Mouse (Mus musculus) Patski (cell line): ENCODE results near the gene Tnni2. TPM values are rescaled to one million over a fixed set of nuclear protein-coding genes. Genes with fewer than 3 reads are reported as not detected.

Experiments
- ATAC-seq: fragments of 100-300 bp; one replicate; pipeline ENCODE4 v1.8.0; 2021
- CTCF ChIA-PET: fragments of 350-600 bp; sonication (Branson Sonifier 250); formaldehyde crosslinking; loops from one replicate; lab custom pipeline; 2022; ENCODE audit warnings: inconsistent platforms; lab: Charles Lee
- POLR2A ChIA-PET: fragments of 350-600 bp; sonication (Branson Sonifier 250); formaldehyde crosslinking; loops from one replicate; lab custom pipeline; 2022; ENCODE audit warnings: antibody characterized with exemption, inconsistent platforms; lab: Charles Lee
- DNase-seq: peaks from one replicate; pipeline ENCODE4 v3.0.0-alpha.2; 2011; ENCODE audit warnings: low read depth, low spot score
- H3K27me3 ChIP-seq: fragments of 371-371 bp; one replicate; pipeline ENCODE4 v1.5.1; 2021
- CTCF ChIP-seq: fragments of 100-300 bp; IDR thresholded peaks from one replicate; pipeline ENCODE4 v1.5.1; 2021
- in situ Hi-C: fragments of 300-500 bp; cut with MboI; formaldehyde crosslinking; loops from 3 replicates; pipeline ENCODE4 v1.11.1; 2018; ENCODE audit warnings: low pct_unique_long_range_greater_than_20kb, mixed read lengths
- polyA plus RNA-seq: library from polyadenylated mRNA; unstranded; gene quantifications from one replicate; pipeline ENCODE4 v1.2.3, GENCODE M21; 2021

Gene Tnni2
- polyA plus RNA-seq, 1 experiment from 2014 or later, result 1.5 TPM

DNA sequence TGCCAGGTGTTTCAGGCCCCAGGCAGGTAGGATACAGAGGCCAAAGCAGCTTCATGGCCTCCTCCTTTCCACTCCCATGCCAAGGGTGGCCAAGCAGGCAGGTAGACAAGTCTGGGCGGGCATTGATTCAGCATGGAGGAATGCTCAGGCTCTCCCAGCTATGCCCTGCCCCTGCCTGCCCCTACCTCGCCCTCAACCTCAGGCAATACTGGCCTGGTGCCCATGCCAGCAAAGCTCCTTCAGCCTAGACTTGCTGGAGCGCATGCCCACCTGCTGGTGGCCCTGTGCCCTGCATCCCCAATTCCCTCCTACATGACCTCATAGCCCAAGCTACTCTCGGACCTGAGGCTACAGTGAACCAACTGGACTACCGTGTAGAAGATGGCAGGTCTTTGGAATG is 4.3 kb upstream of the Tnni2 start:
- ChIA-PET CTCF (interaction anchor here (0.6 to 6.9 kb wide), 16 partner anchors 10 to 143 kb away, joined by 3 to 57 read pairs (median 4); no protein-coding TSS in a partner anchor), POLR2A (interaction anchor here (0.6 to 3.9 kb wide), 11 partner anchors 12 to 103 kb away, joined by 3 to 20 read pairs (median 6); partner anchors contain the start of genes Gm49369 and Ifitm10)
- no peak for TF ChIP-seq CTCF
- DNase-seq (peak; percentile 82), ATAC-seq (peak; percentile 82)
- in situ Hi-C loops, result loop anchor here (5.0 kb wide), 1 partner anchor 100 kb away; no protein-coding TSS in a partner anchor
- H3K27me3 ChIP-seq, result no peaks in the 10 kb centered on the region

- ChIA-PET POLR2A (no interaction called here), CTCF (interaction anchor here (0.6 to 6.9 kb wide), 12 partner anchors 9 to 121 kb away, joined by 3 to 57 read pairs (median 4); no protein-coding TSS in a partner anchor)
- no peak for DNase-seq
- no peak for TF ChIP-seq CTCF
- ATAC-seq, result no peak
- in situ Hi-C loops, result loop anchor here (5.0 kb wide), 3 partner anchors 57 to 237 kb away; partner anchors contain the start of gene Tnnt3
- no peaks in the 10 kb centered on the region for H3K27me3 ChIP-seq
Measured at GRCm38 (mm10) chr7:142439966-142440365, 1.6 kb upstream of the Tnni2 start.

- DNase-seq (no peak), ATAC-seq (peak; percentile 17)
- ChIA-PET POLR2A (no interaction called here), CTCF (interaction anchor here (0.6 to 6.9 kb wide), 12 partner anchors 8 to 122 kb away, joined by 3 to 57 read pairs (median 4); no protein-coding TSS in a partner anchor)
- H3K27me3 ChIP-seq, result no peaks in the 10 kb centered on the region
- in situ Hi-C loops, result loop anchor here (5.0 kb wide), 2 partner anchors 57 to 237 kb away; partner anchors contain the start of gene Tnnt3
- no peak for TF ChIP-seq CTCF
Measured at GRCm38 (mm10) chr7:142440657-142441114, 922 bp upstream of the Tnni2 start.

- in situ Hi-C loops, result loop anchor here (5.0 kb wide), 2 partner anchors 55 to 235 kb away; partner anchors contain the start of gene Tnnt3
- ATAC-seq (no peak), DNase-seq (no peak)
- H3K27me3 ChIP-seq, result no peaks in the 10 kb centered on the region
- CTCF ChIA-PET, result no interaction called here
- TF ChIP-seq CTCF, result no peak
- POLR2A ChIA-PET, result interaction anchor here (0.6 to 1.2 kb wide), 2 partner anchors 9 to 11 kb away, joined by 3 to 4 read pairs; no protein-coding TSS in a partner anchor
Measured at GRCm38 (mm10) chr7:142442081-142442907, 686 bp downstream of the Tnni2 start.

DNA sequence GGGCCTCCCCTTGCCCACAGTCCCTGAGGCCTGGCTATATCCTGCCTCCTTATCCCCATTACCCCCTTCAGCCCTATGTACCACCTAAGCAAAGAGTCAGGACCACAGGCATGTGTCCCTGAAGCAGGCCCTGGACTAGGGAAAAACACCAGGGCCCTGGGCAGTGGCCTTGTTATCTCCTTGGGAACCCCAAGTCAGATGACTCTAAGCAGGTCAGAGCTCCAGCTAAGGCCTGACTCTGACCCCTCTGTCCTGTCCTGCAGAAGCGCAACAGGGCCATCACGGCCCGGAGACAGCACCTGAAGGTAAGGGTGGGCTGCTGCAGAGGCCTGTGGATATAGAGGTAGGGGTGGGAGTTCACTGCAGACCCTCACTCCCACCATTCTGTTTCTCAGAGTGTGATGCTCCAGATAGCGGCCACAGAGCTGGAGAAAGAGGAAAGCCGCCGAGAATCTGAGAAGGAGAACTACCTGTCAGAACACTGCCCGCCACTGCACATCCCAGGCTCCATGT is 1.4 kb downstream of the Tnni2 start:
- ATAC-seq, result no peak
- TF ChIP-seq CTCF, result no peak
- CTCF ChIA-PET, result no interaction called here
- no peak for DNase-seq
- POLR2A ChIA-PET, result interaction anchor here (1.2 kb wide), 1 partner anchor 10 kb away, joined by 3 read pairs; no protein-coding TSS in a partner anchor
- H3K27me3 ChIP-seq, result no peaks in the 10 kb centered on the region
- in situ Hi-C loops, result loop anchor here (5.0 kb wide), 2 partner anchors 54 to 234 kb away; partner anchors contain the start of gene Tnnt3

DNA sequence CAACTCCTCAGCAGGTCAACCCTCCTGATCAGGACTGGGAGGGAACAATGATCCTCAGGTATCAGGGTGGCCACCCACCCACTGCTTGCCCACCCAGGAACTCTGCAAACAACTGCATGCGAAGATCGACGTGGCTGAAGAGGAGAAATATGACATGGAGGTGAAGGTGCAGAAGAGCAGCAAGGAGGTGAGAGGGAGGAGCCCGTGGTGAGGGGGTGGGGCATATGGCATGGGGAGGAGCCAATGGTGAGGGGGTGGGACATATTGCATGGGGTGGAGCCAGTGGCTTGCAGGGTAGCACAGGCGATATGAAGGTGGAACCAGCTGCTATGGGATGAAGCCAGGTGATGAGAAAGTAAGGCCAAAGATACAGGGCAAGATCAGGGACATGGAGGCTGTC is 1.9 kb downstream of the Tnni2 start:
- TF ChIP-seq CTCF, result no peak
- CTCF ChIA-PET, result no interaction called here
- ATAC-seq (no peak), DNase-seq (no peak)
- no peaks in the 10 kb centered on the region for H3K27me3 ChIP-seq
- in situ Hi-C loops, result loop anchor here (5.0 kb wide), 2 partner anchors 54 to 234 kb away; partner anchors contain the start of gene Tnnt3
- POLR2A ChIA-PET, result interaction anchor here (1.2 kb wide), 1 partner anchor 10 kb away, joined by 3 read pairs; no protein-coding TSS in a partner anchor

DNA sequence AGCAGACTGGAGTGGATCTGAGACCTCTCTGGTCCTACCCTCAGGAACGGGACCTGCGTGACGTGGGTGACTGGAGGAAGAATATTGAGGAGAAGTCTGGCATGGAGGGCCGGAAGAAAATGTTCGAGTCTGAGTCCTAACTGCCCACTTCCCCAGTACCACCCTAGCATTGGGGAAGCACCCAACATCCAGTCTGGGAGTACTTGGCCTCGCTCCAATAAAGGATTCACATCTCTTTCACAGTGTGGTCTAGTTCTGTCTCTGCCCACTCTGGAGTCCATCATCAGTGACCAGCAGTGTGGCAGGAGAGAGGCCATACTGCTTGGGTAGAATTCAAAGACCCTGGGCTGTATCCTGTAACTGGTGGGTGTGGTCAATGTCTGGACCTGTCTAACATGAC is 2.6 kb downstream of the Tnni2 start:
- ChIA-PET CTCF (interaction anchor here (1.5 kb wide), 1 partner anchor 37 kb away, joined by 3 read pairs; no protein-coding TSS in a partner anchor), POLR2A (no interaction called here)
- no peaks in the 10 kb centered on the region for H3K27me3 ChIP-seq
- no peak for TF ChIP-seq CTCF
- DNase-seq (no peak), ATAC-seq (no peak)
- in situ Hi-C loops, result loop anchor here (5.0 kb wide), 2 partner anchors 53 to 233 kb away; partner anchors contain the start of gene Tnnt3

DNA sequence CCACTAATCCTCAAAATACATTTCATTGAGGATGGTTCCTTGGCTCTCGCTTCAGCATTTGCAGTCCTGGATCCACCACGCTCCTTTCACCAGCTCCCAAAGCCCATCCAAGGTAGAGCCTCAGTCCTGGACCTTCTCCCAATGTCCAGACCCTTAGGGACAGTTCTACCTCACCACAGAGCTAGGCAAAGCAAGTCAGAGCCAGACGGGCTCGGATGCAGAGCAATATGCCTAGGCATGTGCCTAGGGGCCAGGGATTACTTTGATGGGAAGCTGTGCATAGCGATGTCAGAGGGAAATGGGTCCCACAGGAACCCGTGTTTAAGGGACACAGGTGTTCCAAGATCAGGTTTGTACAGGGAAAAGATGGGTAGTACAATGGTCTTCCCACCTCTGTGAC is 3.7 kb downstream of the Tnni2 start:
- DNase-seq (no peak), ATAC-seq (no peak)
- CTCF ChIA-PET, result interaction anchor here (1.3 to 1.5 kb wide), 2 partner anchors 36 to 38 kb away, joined by 3 to 4 read pairs; no protein-coding TSS in a partner anchor
- TF ChIP-seq CTCF, result no peak
- POLR2A ChIA-PET, result interaction anchor here (0.5 kb wide), 1 partner anchor 80 kb away, joined by 5 read pairs; no protein-coding TSS in a partner anchor
- in situ Hi-C loops, result no loop called here
- no peaks in the 10 kb centered on the region for H3K27me3 ChIP-seq

- in situ Hi-C loops, result no loop called here
- DNase-seq, result no peak
- POLR2A ChIA-PET, result no interaction called here
- CTCF ChIA-PET, result no interaction called here
- no peaks in the 10 kb centered on the region for H3K27me3 ChIP-seq
- TF ChIP-seq CTCF, result no peak
- no peak for ATAC-seq
Measured at GRCm38 (mm10) chr7:142446264-142446663, 4.7 kb downstream of the Tnni2 start.

- DNase-seq, result no peak
- ChIA-PET CTCF (interaction anchor here (0.9 to 1.7 kb wide), 3 partner anchors 9 to 48 kb away, joined by 3 to 5 read pairs (median 4); no protein-coding TSS in a partner anchor), POLR2A (no interaction called here)
- in situ Hi-C loops, result no loop called here
- no peak for ATAC-seq
- H3K27me3 ChIP-seq, result no peaks in the 10 kb centered on the region
- no peak for TF ChIP-seq CTCF
Measured at GRCm38 (mm10) chr7:142449038-142449617, 7.5 kb downstream of the Tnni2 start.
